Mouse (Mus musculus) lung, adult 2 months (tissue): ENCODE measurements around the gene Madcam1.

Experiments
- CTCF ChIP-seq: fragments of 200-500 bp; IDR thresholded peaks from 2 replicates; pipeline ENCODE4 v1.5.1; 2011; ENCODE audit warnings: mild to moderate bottlenecking, low read length, control low read depth; ENCODE audit not compliant: insufficient read depth
- POLR2A ChIP-seq: fragments of 200-500 bp; IDR thresholded peaks from 2 replicates; pipeline ENCODE4 v1.6.1; 2011; ENCODE audit warnings: low read depth, mild to moderate bottlenecking, control low read depth, low read length, borderline replicate concordance; ENCODE audit errors: extremely low read depth

DNA sequence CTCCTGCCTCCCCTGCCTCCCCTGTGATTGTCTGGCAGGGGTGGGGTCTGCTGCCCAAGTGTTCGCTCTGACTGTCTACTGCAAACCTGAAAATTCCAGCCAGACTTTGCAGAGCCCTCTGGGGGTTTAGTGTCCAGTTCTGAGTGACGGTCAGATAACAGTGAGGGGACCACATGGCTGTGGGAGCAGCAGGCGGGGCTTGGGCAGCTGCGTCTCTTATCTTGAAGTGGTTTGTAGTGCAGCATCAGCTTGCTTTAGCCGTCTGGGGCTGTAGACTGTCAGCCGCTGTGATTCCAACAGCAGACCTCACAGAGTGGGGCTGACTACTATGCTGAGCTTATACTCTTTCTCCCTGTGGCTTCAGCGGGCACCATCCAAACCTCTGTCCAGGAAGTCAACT is 44.9 kb downstream of the Madcam1 start:
- TF ChIP-seq POLR2A (no peak), CTCF (no peak)
